Mouse (Mus musculus) midbrain, embryonic 14.5 days (tissue): ENCODE data around the gene Use1. TPM values are rescaled to one million over a fixed set of nuclear protein-coding genes. Genes with fewer than 3 reads are reported as not detected.
A peak's percentile ranks its signal among the peaks of the same experiment; 100 is the strongest.

Source experiments
- ATAC-seq: fragments of 200-750 bp; cut with Nextera tagmentation; 2 replicates; pipeline ENCODE4 v1.8.0; 2017; ENCODE audit warnings: moderate number of reproducible peaks, moderate library complexity; ENCODE audit not compliant: low FRiP score, low TSS enrichment
- DNase-seq: peaks from one replicate; pipeline ENCODE4 v3.0.0-alpha.2; 2015
- H3K27ac ChIP-seq: fragments of 300-500 bp; sonication (generic); replicated peaks from 2 replicates; pipeline ENCODE4 v1.5.1; 2014; ENCODE audit warnings: mild to moderate bottlenecking, low read depth, low read length, moderate library complexity
- H3K27me3 ChIP-seq: fragments of 300-500 bp; sonication (generic); 2 replicates; pipeline ENCODE4 v1.6.1; 2014; ENCODE audit warnings: low read length, control low read depth, mixed read lengths; ENCODE audit not compliant: control insufficient read depth, insufficient read depth
- H3K36me3 ChIP-seq: fragments of 300-500 bp; sonication (generic); 2 replicates; pipeline ENCODE4 v1.6.1; 2014; ENCODE audit warnings: low read length, control low read depth; ENCODE audit not compliant: control insufficient read depth, insufficient read depth
- H3K4me1 ChIP-seq: fragments of 300-500 bp; sonication (generic); 2 replicates; pipeline ENCODE4 v1.6.1; 2014; ENCODE audit warnings: mild to moderate bottlenecking, antibody characterized with exemption, low read length, control low read depth; ENCODE audit not compliant: control insufficient read depth, insufficient read depth
- H3K4me2 ChIP-seq: fragments of 300-500 bp; sonication (generic); 2 replicates; pipeline ENCODE4 v1.6.1; 2014; ENCODE audit warnings: mild to moderate bottlenecking, low read length, moderate library complexity
- H3K4me3 ChIP-seq: fragments of 300-500 bp; sonication (generic); replicated peaks from 2 replicates; pipeline ENCODE4 v1.5.1; 2014; ENCODE audit warnings: low read depth, low read length
- H3K9ac ChIP-seq: fragments of 300-500 bp; sonication (generic); replicated peaks from 2 replicates; pipeline ENCODE4 v1.6.1; 2014; ENCODE audit warnings: mild to moderate bottlenecking, low read length, moderate library complexity
- H3K9me3 ChIP-seq: fragments of 300-500 bp; sonication (generic); 2 replicates; pipeline ENCODE4 v1.6.1; 2016; ENCODE audit warnings: low read length, control low read depth, mixed read lengths; ENCODE audit not compliant: control insufficient read depth
- WGBS: fragments of 180-500 bp; shearing (Covaris S2); extraction: QIAGEN DNeasy Blood & Tissue Kit; methylation state at CpG from one replicate; pipeline ENCODE4 v1.1.7; 2014; 5-methylcytosine and 5-hydroxymethylcytosine counted together
- polyA plus RNA-seq: library from polyadenylated mRNA; unstranded; fragments of >200 nt; fragmentation: Nextera tagmentation; extraction: Ambion mirVana; gene quantifications from 2 replicates; pipeline ENCODE4 v1.2.1, GENCODE M21; 2014

The Use1 gene
- polyA plus RNA-seq, 1 experiment from 2014 or later, result 121 TPM

DNA sequence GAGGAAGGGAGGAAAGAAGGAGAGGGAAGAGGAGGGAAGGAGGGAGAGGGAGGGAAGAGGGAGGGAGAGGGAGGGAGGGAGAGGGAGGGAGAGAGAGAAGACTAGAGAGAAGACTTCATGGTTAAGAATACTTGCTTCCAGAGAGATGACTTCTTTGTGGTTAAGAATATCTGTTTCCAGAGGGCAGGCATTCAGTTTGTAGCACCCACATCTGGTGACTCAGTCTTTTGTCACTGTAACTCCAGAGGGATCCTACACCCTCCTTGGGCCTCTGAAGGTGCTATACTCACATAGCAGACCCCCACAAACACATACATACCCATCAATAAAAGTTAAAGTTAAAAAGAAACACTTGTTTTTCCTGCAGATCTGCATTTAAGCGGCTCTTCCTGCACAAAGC lies 15.1 kb upstream of the Use1 start:
- WGBS, result 88% methylated on average over 1 of the region's 1 CpGs
- Histone ChIP-seq H3K4me3 (no peak overlapping the region), H3K4me2 (no peak overlapping the region), H3K4me1 (no peaks in the 10 kb centered on the region), H3K27me3 (no peaks in the 10 kb centered on the region), H3K9ac (no peak overlapping the region), H3K27ac (no peak overlapping the region), H3K36me3 (peaks cover 97% of the 10 kb centered on the region), H3K9me3 (no peaks in the 10 kb centered on the region)
- ATAC-seq (no peak), DNase-seq (no peak)

DNA sequence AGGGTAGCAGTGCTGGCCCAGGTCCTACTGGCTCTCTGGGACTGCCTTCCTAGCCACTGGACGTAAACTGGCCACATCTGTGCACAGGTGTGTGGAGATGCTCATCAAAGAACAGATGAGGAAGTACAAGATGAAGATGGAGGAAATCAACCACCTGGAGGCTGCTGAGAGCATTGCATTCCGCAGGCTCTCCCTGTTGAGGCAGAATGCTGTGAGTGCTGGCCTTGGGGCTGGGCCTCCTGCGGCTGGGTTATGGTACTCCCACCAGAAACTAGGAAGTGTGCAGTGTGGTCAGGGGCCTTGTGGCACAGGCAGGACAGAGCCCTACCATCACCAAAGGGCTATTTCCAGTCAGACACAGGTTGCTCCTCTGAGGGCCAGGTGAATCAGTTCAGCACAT lies 8.6 kb upstream of the Use1 start:
- 86% methylated on average over 3 of the region's 3 CpGs for WGBS
- no peak overlapping the region for H3K27ac ChIP-seq
- H3K9ac ChIP-seq, result no peak overlapping the region
- H3K4me3 ChIP-seq, result no peak overlapping the region
- no peaks in the 10 kb centered on the region for H3K4me1 ChIP-seq
- DNase-seq, result no peak
- no peaks in the 10 kb centered on the region for H3K9me3 ChIP-seq
- H3K36me3 ChIP-seq, result peaks cover 84% of the 10 kb centered on the region
- ATAC-seq, result no peak
- no peaks in the 10 kb centered on the region for H3K27me3 ChIP-seq
- H3K4me2 ChIP-seq, result no peak overlapping the region

DNA sequence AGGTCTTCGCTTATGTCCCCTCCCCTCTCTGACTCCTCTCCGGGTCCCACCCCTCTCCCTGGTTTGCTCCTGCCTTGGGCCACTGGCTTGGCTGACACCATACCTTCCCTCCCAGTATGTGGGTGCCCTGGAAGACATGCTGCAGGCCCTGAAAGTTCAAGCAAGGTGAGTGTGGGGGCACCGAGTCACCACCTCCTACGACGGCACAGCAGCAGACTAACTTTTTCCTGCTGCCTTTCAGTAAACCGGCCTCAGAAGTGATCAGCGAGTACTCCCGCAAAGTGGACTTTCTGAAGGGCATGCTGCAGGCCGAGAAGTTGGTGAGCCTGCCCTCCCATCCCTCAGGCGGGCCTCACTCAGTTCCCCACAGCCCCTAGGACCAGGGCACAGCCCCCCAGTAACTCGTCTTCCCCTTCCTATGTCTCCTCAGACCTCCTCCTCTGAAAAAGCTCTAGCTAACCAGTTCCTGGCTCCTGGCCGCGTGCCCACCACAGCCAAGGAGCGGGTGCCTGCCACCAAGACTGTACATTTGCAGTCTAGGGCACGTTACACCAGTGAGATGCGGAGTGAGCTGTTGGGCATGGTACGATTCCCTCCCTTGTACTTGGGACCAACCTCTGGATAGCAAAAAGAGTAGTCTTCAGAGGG lies 1.0 kb downstream of the Use1 start:
- 56% methylated on average over 17 of the region's 17 CpGs for WGBS
- DNase-seq, result no peak

DNA sequence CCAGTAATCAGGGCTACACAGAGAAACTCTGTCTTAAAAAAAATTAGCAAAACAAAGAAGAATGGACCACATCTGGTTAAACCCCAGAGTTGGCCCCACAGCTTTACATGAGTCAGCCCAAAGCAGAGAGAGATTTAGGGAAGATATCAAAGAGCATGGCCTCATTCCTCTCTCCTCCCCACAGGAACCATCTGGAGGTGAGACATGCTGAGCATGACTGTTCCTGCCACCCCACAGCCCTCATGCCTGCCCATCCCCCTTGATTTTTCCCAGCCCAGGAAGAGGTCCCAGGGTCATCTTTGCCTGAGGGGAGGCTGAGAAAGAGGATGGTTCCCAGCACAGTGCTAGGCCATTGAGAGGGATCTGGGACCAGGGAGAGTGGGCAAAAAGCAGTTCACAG lies 1.7 kb downstream of the Use1 start:
- peaks cover 14% of the 10 kb centered on the region for H3K4me1 ChIP-seq
- 0 out of 2 replicates have a peak overlapping the region, but pooled peaks have one; percentile 64 for H3K4me3 ChIP-seq
- no peak overlapping the region; the same call in 1 of the 2 replicates for H3K4me2 ChIP-seq
- no peak overlapping the region for H3K9ac ChIP-seq
- ATAC-seq (no peak), DNase-seq (no peak)
- H3K36me3 ChIP-seq, result peaks cover 12% of the 10 kb centered on the region; the same call in 1 of the 2 replicates
- H3K27me3 ChIP-seq, result no peaks in the 10 kb centered on the region
- H3K27ac ChIP-seq, result no peak overlapping the region
- H3K9me3 ChIP-seq, result no peaks in the 10 kb centered on the region

More for the DNA sequence above, 1.0 kb downstream of the Use1 start:
- Histone ChIP-seq H3K9ac (peak overlapping the region; percentile 52), H3K4me3 (peak overlapping the region; percentile 64), H3K9me3 (no peaks in the 10 kb centered on the region), H3K27ac (peak overlapping the region; percentile 93), H3K4me2 (peak overlapping the region; percentile 73), H3K36me3 (peaks cover 12% of the 10 kb centered on the region; the same call in 1 of the 2 replicates), H3K27me3 (no peaks in the 10 kb centered on the region), H3K4me1 (peaks cover 14% of the 10 kb centered on the region)
- ATAC-seq, result no peak

DNA sequence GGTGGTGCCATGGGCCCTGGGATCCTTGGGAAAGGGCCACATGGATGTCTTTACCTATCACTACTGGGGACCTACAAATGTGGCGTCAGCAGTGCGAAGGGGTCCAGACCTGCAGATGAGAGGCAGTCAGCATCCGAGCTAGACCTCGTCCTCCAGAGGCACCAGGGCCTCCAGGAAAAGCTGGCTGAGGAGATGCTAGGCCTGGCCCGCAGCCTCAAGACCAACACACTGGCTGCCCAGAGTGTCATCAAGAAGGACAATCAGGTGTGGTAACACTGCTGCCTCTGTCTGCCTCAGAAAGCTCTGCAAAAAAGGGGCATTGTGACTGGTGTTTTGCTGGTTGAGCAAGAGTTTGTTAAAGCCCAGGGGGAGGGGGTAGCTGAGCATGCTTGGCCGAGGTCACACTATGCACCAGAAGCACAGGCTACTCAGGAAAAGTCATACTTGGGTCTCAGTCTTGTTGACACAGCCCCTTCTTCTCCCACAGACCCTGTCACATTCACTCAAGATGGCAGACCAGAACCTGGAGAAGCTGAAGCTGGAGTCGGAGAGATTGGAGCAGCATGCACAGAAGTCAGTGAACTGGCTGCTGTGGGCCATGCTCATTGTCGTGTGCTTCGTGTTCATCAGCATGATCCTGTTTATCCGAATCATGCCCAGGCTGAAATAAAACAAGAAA lies 2.5 kb downstream of the Use1 start:
- H3K27me3 ChIP-seq, result no peaks in the 10 kb centered on the region
- ATAC-seq (no peak), DNase-seq (no peak)
- 97% methylated on average over 10 of the region's 10 CpGs for WGBS
- no peak overlapping the region for H3K27ac ChIP-seq
- peaks cover 14% of the 10 kb centered on the region for H3K4me1 ChIP-seq
- no peak overlapping the region for H3K4me2 ChIP-seq
- no peaks in the 10 kb centered on the region for H3K9me3 ChIP-seq
- no peak overlapping the region for H3K9ac ChIP-seq
- peaks cover 15% of the 10 kb centered on the region; the same call in 1 of the 2 replicates for H3K36me3 ChIP-seq
- H3K4me3 ChIP-seq, result no peak overlapping the region

DNA sequence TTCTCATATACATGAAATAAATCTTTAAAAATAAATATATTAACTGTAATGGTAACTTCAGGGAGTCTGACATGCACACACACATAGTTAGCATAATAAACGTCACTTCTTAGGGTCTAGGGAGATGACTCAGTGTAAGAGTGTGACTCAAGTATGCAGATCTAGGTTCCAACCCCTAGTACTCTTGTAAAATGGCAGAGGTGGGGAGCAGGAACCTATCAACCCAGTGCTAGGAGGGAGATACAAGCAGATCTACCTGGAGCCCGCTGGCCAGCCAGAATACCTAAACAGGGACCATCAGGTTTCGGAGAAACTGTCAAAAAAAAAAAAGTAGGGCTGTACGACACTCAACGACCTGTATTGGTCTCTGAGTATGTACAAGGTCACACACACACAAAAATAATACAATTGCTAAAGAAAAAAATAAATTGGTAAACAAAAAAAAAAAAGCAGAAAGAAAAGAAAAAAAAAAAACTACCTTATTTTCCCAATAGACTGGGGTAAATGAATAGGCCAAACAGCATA lies 4.1 kb downstream of the Use1 start:
- Histone ChIP-seq H3K27me3 (no peaks in the 10 kb centered on the region), H3K27ac (peak overlapping the region; percentile 78), H3K4me2 (peak overlapping the region; percentile 56), H3K36me3 (peaks cover 19% of the 10 kb centered on the region; the same call in 1 of the 2 replicates), H3K9ac (no peak overlapping the region; the same call in 1 of the 2 replicates), H3K9me3 (no peaks in the 10 kb centered on the region), H3K4me1 (peaks cover 19% of the 10 kb centered on the region), H3K4me3 (peak overlapping the region; percentile 68)
- no peak for DNase-seq
- no peak for ATAC-seq
- 25% methylated on average over 5 of the region's 5 CpGs for WGBS

DNA sequence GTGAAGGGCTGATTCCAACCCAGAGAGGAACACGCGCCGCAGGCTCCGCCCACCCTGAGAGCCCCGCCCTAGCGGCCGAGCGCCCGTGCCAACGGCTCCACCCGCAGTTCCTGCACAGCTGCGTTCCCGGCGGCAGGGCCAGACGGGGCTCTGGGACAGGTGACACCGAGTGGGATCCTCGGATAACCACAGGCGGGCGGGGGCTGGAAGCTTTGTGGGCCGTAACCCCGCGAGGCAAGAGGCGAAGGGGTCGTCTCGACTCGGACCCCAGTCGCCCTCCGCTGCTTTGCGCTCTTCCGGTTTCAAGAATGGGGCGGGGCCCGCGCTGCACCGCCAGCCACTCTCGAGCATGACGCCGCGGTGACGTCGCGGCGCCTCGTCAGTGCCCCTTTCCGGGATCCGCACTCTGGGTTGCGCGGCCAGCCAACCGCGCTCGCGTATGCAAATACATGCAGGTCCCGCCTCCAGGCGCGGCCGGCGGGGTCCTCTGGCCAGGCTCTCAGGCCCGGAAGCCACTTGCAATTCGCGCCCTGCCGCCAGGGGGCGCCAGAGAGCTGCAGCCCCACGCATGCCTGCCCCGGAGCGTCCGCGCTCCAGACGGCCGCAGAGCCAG lies 4.7 kb downstream of the Use1 start, which contains the start of gene Ocel1:
Ocel1 (plus strand) TSS at position 63 of the 613 bp plus-strand sequence.
- Histone ChIP-seq H3K27ac (peak within 1 kb of the TSS; percentile 78), H3K27me3 (no peaks in the 10 kb centered on the region), H3K9me3 (no peaks in the 10 kb centered on the region), H3K4me1 (peaks cover 20% of the 10 kb centered on the region), H3K4me3 (peak within 1 kb of the TSS; percentile 68), H3K9ac (peak within 1 kb of the TSS; percentile 60), H3K36me3 (peaks cover 19% of the 10 kb centered on the region; the same call in 1 of the 2 replicates), H3K4me2 (peak within 1 kb of the TSS; percentile 56)
- peak; percentile 87 for ATAC-seq
- WGBS, result under 1% methylated on average over 68 of the region's 68 CpGs
- DNase-seq, result peak; percentile 99

DNA sequence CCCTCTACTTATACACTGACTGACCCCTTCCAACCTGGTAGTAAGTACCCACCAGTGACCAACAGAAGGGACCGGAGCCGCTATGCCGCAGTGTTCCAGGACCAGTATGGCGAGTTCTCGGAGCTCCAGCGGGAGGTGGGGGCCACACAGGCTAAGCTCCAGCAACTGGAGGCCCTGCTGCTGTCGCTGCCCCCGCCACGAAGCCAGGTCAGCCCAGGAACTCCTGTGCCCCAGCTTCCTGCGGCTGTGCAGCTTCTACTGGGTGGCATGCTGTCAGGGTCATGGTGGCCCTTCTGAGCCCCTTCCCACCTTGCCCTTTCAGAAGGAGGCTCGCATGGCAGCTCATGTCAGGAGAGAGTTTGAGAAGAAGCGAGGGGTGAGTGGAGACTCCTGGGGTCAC lies 5.8 kb downstream of the Use1 start:
- no peak overlapping the region for H3K9ac ChIP-seq
- peaks cover 7% of the 10 kb centered on the region; the same call in 1 of the 2 replicates for H3K27me3 ChIP-seq
- no peak overlapping the region for H3K4me3 ChIP-seq
- 82% methylated on average over 12 of the region's 12 CpGs for WGBS
- H3K4me1 ChIP-seq, result peaks cover 26% of the 10 kb centered on the region
- H3K36me3 ChIP-seq, result peaks cover 19% of the 10 kb centered on the region; the same call in 1 of the 2 replicates
- no peak overlapping the region for H3K27ac ChIP-seq
- DNase-seq (no peak), ATAC-seq (no peak)
- H3K9me3 ChIP-seq, result no peaks in the 10 kb centered on the region
- no peak overlapping the region for H3K4me2 ChIP-seq
